Mouse (Mus musculus) kidney, embryonic 16.5 days (tissue): ENCODE data around the gene Anapc16. TPM values are rescaled to one million over a fixed set of nuclear protein-coding genes. Genes with fewer than 3 reads are reported as not detected.
"Not testable (repeated sequence)": the region's sequence is repeated elsewhere in the genome, so short reads cannot be mapped to it uniquely, and the experiment has no call there.

Source experiments
- ATAC-seq: fragments of 200-750 bp; cut with Nextera tagmentation; 2 replicates; pipeline ENCODE4 v1.8.0; 2017; ENCODE audit warnings: moderate TSS enrichment; ENCODE audit not compliant: low FRiP score, low TSS enrichment
- H3K27ac ChIP-seq: fragments of 300-500 bp; sonication (generic); 2 replicates; pipeline ENCODE4 v1.5.1; 2014; ENCODE audit warnings: low read length
- H3K27me3 ChIP-seq: fragments of 300-500 bp; sonication (generic); 2 replicates; pipeline ENCODE4 v1.6.1; 2014; ENCODE audit warnings: low read length, control low read depth, mixed read lengths; ENCODE audit not compliant: insufficient read depth
- H3K36me3 ChIP-seq: fragments of 300-500 bp; sonication (generic); 2 replicates; pipeline ENCODE4 v1.6.1; 2014; ENCODE audit warnings: low read length, control low read depth, mixed read lengths; ENCODE audit not compliant: insufficient read depth
- H3K4me1 ChIP-seq: fragments of 300-500 bp; sonication (generic); 2 replicates; pipeline ENCODE4 v1.6.1; 2014; ENCODE audit warnings: low read length, control low read depth, mixed read lengths; ENCODE audit not compliant: insufficient read depth
- H3K4me2 ChIP-seq: fragments of 300-500 bp; sonication (generic); replicated peaks from 2 replicates; pipeline ENCODE4 v1.6.1; 2014; ENCODE audit warnings: low read depth, low read length
- H3K4me3 ChIP-seq: fragments of 300-500 bp; sonication (generic); 2 replicates; pipeline ENCODE4 v1.5.1; 2014; ENCODE audit warnings: mild to moderate bottlenecking, low read length
- H3K9ac ChIP-seq: fragments of 300-500 bp; sonication (generic); replicated peaks from 2 replicates; pipeline ENCODE4 v1.6.1; 2014; ENCODE audit warnings: low read length
- H3K9me3 ChIP-seq: fragments of 300-500 bp; sonication (generic); 2 replicates; pipeline ENCODE4 v1.6.1; 2016; ENCODE audit warnings: low read length, control low read depth
- WGBS: fragments of 180-500 bp; shearing (Covaris S2); extraction: QIAGEN DNeasy Blood & Tissue Kit; methylation state at CpG from one replicate; pipeline ENCODE4 v1.1.7; 2014; 5-methylcytosine and 5-hydroxymethylcytosine counted together
- polyA plus RNA-seq: library from polyadenylated mRNA; unstranded; fragments of >200 nt; fragmentation: Nextera tagmentation; extraction: Ambion mirVana; gene quantifications from 2 replicates; pipeline ENCODE4 v1.2.1, GENCODE M21; 2015

Gene Anapc16
- polyA plus RNA-seq, 1 experiment from 2014 or later = 93.6 TPM

DNA sequence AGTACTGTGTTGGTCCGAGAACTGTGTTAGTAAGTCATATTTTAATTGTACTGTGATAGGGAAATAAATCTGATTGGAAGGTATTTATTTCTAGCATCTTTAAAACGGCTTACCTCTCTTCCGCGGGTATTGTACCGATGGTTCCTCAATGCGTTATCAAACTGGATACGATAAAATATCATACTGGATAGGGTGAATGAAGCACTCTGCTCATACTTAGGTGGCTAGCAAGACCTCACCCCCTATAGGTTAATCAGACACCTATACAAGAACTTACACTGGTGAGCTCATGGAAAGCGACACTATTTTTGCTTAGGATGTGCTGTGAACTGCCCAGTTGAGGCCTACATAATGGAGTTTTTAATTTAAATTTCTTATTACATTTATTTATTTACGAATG, 912 bp upstream of the Anapc16 start:
- WGBS = 74% methylated on average over 9 of the region's 9 CpGs

DNA sequence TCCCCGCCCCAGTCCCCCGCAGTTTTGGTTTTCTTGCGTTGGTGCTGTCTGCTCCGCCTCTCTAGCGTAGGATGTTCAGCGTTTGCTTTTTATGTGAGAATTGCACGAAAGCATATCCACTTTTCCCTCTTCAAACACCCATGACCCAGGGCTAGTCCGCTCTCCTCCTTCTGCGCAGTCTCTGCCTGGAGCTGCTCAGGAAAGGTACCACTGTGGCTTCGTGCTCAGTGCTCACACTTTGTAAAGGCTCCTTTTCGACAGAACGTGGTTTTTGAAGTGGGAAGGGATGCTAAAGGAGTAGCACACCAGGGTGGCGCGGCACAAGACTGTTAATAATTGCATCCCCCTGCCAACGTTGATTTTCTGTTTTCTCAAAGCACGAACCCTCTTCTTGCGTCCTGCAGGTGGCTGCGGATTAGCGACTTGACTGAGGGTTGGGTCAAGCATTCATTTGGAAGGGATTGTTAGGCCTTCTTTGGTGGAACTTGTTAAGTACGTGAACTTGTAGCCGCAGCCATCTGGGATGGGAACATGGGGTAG, 348 bp upstream of the Anapc16 start:
- H3K36me3 ChIP-seq = peaks cover 11% of the 10 kb centered on the region
- peak overlapping the region; percentile 90 for H3K4me2 ChIP-seq
- peaks cover 21% of the 10 kb centered on the region for H3K4me1 ChIP-seq
- under 1% methylated on average over 21 of the region's 21 CpGs for WGBS
- no peaks in the 10 kb centered on the region for H3K9me3 ChIP-seq
- H3K9ac ChIP-seq = peak overlapping the region; percentile 83
- no peak; the same call in 1 of the 2 replicates for ATAC-seq
- no peaks in the 10 kb centered on the region for H3K27me3 ChIP-seq
- peak overlapping the region; percentile 85 for H3K4me3 ChIP-seq
- H3K27ac ChIP-seq = peak overlapping the region; percentile 99

More for the DNA sequence above, 912 bp upstream of the Anapc16 start:
- Histone ChIP-seq H3K4me3 (peak overlapping the region; percentile 85), H3K4me2 (peak overlapping the region; percentile 90), H3K4me1 (peaks cover 21% of the 10 kb centered on the region), H3K9ac (peak overlapping the region; percentile 83), H3K36me3 (peaks cover 14% of the 10 kb centered on the region), H3K27ac (peak overlapping the region; percentile 99), H3K27me3 (no peaks in the 10 kb centered on the region), H3K9me3 (no peaks in the 10 kb centered on the region)
- ATAC-seq = no peak

DNA sequence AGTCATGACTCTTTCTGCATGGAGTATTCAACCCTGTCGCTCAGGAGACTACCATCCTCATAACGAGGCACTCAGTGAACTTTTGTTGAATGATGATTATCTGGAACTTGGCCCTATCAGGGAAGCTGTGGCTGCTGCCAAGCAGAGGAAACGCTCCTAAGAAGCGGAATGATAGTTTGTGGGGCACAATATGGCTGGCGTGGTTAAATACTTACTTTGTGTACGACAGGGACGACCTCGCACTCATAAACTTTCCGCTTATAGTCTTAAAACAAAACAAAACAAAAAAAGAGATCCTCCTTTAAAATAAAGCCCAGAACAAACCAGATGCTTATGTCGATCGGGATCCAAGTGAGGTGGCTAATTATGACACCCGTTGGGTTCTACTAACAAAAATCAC, 732 bp downstream of the Anapc16 start:
- peaks cover 7% of the 10 kb centered on the region; the same call in 1 of the 2 replicates for H3K36me3 ChIP-seq
- WGBS = 2% methylated on average over 12 of the region's 12 CpGs
- peak overlapping the region; percentile 99 for H3K27ac ChIP-seq
- H3K9ac ChIP-seq = peak overlapping the region; percentile 90
- H3K27me3 ChIP-seq = no peaks in the 10 kb centered on the region
- peak overlapping the region; percentile 85 for H3K4me3 ChIP-seq
- ATAC-seq = no peak
- H3K4me2 ChIP-seq = peak overlapping the region; percentile 90
- H3K9me3 ChIP-seq = no peaks in the 10 kb centered on the region
- peaks cover 21% of the 10 kb centered on the region for H3K4me1 ChIP-seq

DNA sequence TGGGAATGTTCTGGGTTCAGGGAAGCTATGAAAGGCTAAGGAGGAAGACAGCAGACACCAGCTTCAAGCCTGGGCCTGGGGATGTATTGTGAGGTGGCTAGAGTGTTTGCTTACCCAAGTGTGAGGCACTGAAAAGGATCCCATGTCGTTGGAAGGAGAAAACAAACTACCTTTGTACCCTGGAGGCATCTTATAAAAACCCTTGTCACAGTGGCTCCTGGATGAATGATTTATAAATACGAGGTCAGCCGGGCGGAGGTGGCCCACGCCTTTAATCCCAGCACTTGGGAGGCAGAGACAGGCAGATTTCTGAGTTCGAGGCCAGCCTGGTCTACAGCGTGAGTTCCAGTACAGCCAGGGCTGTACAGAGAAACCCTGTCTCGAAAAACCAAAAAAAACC, 1.3 kb downstream of the Anapc16 start:
- H3K4me1 ChIP-seq = peaks cover 21% of the 10 kb centered on the region
- H3K4me2 ChIP-seq = peak overlapping the region; percentile 90
- peak overlapping the region; percentile 31; the same call in 1 of the 2 replicates for H3K9ac ChIP-seq
- not testable (repeated sequence) for H3K36me3 ChIP-seq, H3K27me3 ChIP-seq, H3K27ac ChIP-seq, ATAC-seq, H3K9me3 ChIP-seq
- 75% methylated on average over 8 of the region's 8 CpGs for WGBS
- peak overlapping the region; percentile 85; the same call in 1 of the 2 replicates for H3K4me3 ChIP-seq

- H3K9ac ChIP-seq = no peak overlapping the region
- H3K27me3 ChIP-seq = no peaks in the 10 kb centered on the region
- no peak overlapping the region for H3K4me3 ChIP-seq
- no peak overlapping the region for H3K4me2 ChIP-seq
- peaks cover 21% of the 10 kb centered on the region for H3K4me1 ChIP-seq
- H3K36me3 ChIP-seq = peaks cover 19% of the 10 kb centered on the region
- ATAC-seq = no peak
- H3K9me3 ChIP-seq = no peaks in the 10 kb centered on the region
- 87% methylated on average over 3 of the region's 3 CpGs for WGBS
- no peak overlapping the region for H3K27ac ChIP-seq
Observed at GRCm38 (mm10) chr10:59999057-59999456, 3.9 kb downstream of the Anapc16 start.

GRCm38 (mm10) chr10:59997591-59997990, 5.3 kb downstream of the Anapc16 start:
- Histone ChIP-seq H3K4me2 (no peak overlapping the region), H3K4me1 (peaks cover 19% of the 10 kb centered on the region), H3K9me3 (no peaks in the 10 kb centered on the region), H3K9ac (no peak overlapping the region), H3K36me3 (peaks cover 24% of the 10 kb centered on the region), H3K27me3 (no peaks in the 10 kb centered on the region), H3K27ac (no peak overlapping the region), H3K4me3 (no peak overlapping the region)
- no peak for ATAC-seq
- WGBS = 24% methylated on average over 7 of the region's 7 CpGs

DNA sequence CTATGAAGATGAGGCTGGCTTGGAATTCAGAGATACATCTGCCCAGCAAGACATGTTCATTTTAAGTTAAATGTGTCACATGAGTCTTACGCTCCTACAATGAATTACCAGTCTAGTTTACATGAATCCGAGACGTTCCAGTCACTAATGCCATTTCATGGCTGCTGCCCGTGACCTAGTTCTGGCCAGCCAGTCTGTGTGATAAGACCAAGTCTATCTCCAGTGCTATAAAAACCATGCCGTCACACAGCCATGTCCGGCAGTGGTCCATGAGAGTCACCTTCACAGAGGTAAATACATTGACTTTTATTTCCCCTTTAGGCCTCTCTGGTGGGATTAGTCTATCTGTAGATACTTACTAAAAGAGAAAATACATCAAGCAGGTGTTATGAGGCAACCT, 7.0 kb downstream of the Anapc16 start:
- WGBS = 83% methylated on average over 6 of the region's 6 CpGs
- H3K9ac ChIP-seq = no peak overlapping the region
- ATAC-seq = no peak
- H3K4me3 ChIP-seq = no peak overlapping the region
- H3K36me3 ChIP-seq = peaks cover 26% of the 10 kb centered on the region
- H3K4me2 ChIP-seq = no peak overlapping the region
- H3K27ac ChIP-seq = no peak overlapping the region
- H3K9me3 ChIP-seq = no peaks in the 10 kb centered on the region
- H3K4me1 ChIP-seq = peaks cover 17% of the 10 kb centered on the region
- no peaks in the 10 kb centered on the region for H3K27me3 ChIP-seq

DNA sequence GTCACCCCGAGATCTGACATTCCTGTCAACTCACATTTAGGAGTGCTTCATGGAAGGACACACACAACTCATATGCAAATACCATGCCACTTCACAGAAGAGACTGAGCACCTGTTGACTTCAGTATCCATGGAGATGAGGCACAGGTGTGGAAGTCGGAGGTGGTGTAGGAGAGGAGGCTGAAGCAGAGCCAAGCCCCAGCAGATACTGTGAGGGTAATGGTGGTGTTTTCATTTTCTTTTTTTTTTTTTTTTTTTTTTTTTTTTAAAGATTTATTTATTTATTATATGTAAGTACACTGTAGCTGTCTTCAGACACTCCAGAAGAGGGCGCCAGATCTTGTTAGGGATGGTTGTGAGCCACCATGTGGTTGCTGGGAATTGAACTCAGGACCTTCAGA, 9.1 kb downstream of the Anapc16 start:
- ATAC-seq, H3K9me3 ChIP-seq, H3K4me2 ChIP-seq, H3K27ac ChIP-seq, H3K4me3 ChIP-seq, H3K27me3 ChIP-seq, H3K9ac ChIP-seq: not testable (repeated sequence)
- 90% methylated on average over 2 of the region's 3 CpGs for WGBS
- Histone ChIP-seq H3K36me3 (peaks cover 46% of the 10 kb centered on the region), H3K4me1 (peaks cover 17% of the 10 kb centered on the region)

GRCm38 (mm10) chr10:59992024-59992423, 10.9 kb downstream of the Anapc16 start:
- H3K36me3 ChIP-seq = peaks cover 63% of the 10 kb centered on the region
- peak overlapping the region; percentile 17; the same call in 1 of the 2 replicates for H3K27ac ChIP-seq
- no peak overlapping the region for H3K9ac ChIP-seq
- peaks cover 17% of the 10 kb centered on the region for H3K4me1 ChIP-seq
- no peak overlapping the region for H3K4me3 ChIP-seq
- WGBS = 54% methylated on average over 8 of the region's 8 CpGs
- H3K27me3 ChIP-seq = no peaks in the 10 kb centered on the region
- H3K9me3 ChIP-seq = no peaks in the 10 kb centered on the region
- peak; percentile 57; the same call in 1 of the 2 replicates for ATAC-seq
- no peak overlapping the region for H3K4me2 ChIP-seq

DNA sequence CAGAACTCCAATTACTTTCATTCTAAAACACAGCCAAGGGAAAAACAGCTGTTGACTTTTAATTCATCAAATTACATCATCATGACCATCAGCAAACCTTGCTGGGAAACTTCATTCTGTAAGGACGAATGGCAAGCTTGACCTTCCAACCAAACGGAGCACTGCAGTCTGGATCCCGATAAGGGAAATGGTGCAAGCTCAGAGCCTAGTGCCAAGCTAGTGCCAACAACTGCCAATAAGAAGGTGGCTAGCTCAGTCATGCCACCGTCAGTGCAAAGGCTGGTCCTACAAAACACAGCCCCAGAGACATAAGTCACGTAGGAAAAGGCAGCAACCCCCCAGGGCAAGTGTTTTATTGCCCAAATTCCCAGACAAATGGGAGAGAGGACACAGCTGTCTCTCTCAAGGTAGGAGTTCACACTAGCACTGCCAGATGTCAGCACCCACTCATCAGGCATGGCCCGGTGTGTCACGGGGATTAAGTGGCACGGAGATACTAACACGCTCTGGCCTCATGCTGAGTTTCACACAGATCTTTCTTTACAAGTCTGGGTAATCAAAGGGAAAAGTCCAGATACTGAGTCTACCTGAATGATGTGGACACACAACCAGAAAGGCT, 11.6 kb downstream of the Anapc16 start:
- WGBS = 41% methylated on average over 9 of the region's 9 CpGs
- Histone ChIP-seq H3K4me3 (no peak overlapping the region), H3K27ac (no peak overlapping the region), H3K27me3 (no peaks in the 10 kb centered on the region), H3K4me2 (no peak overlapping the region), H3K9ac (no peak overlapping the region), H3K4me1 (peaks cover 17% of the 10 kb centered on the region), H3K9me3 (no peaks in the 10 kb centered on the region), H3K36me3 (peaks cover 64% of the 10 kb centered on the region)
- no peak for ATAC-seq
